Mouse (Mus musculus) neural tube, embryonic 11.5 days (tissue): ENCODE results near the gene Gm13283. TPM values are rescaled to one million over a fixed set of nuclear protein-coding genes. Genes with fewer than 3 reads are reported as not detected.
"Not testable (repeated sequence)": the region's sequence is repeated elsewhere in the genome, so short reads cannot be mapped to it uniquely, and the experiment has no call there.

Experiments used
- ATAC-seq: fragments of 200-750 bp; cut with Nextera tagmentation; 2 replicates; pipeline ENCODE4 v1.8.0; 2017; ENCODE audit warnings: moderate number of reproducible peaks, mild to moderate bottlenecking, moderate TSS enrichment, moderate library complexity; ENCODE audit not compliant: insufficient read depth, low FRiP score, low TSS enrichment
- DNase-seq: peaks from one replicate; pipeline ENCODE4 v3.0.0-alpha.2; 2015; ENCODE audit warnings: low spot score
- H3K27ac ChIP-seq: fragments of 300-500 bp; sonication (generic); 2 replicates; pipeline ENCODE4 v1.5.1; 2014; ENCODE audit warnings: low read depth, mild to moderate bottlenecking, low read length
- H3K27me3 ChIP-seq: fragments of 300-500 bp; sonication (generic); 2 replicates; pipeline ENCODE4 v1.6.1; 2014; ENCODE audit warnings: mild to moderate bottlenecking, low read length, mixed read lengths; ENCODE audit not compliant: control insufficient read depth, insufficient read depth
- H3K36me3 ChIP-seq: fragments of 300-500 bp; sonication (generic); 2 replicates; pipeline ENCODE4 v1.6.1; 2014; ENCODE audit warnings: mild to moderate bottlenecking, low read length, moderate library complexity, mixed read lengths; ENCODE audit not compliant: control insufficient read depth, insufficient read depth
- H3K4me1 ChIP-seq: fragments of 300-500 bp; sonication (generic); 2 replicates; pipeline ENCODE4 v1.6.1; 2014; ENCODE audit warnings: low read length, mixed read lengths; ENCODE audit not compliant: control insufficient read depth, insufficient read depth
- H3K4me2 ChIP-seq: fragments of 300-500 bp; sonication (generic); 2 replicates; pipeline ENCODE4 v1.6.1; 2014; ENCODE audit warnings: low read depth, mild to moderate bottlenecking, moderate library complexity
- H3K4me3 ChIP-seq: fragments of 300-500 bp; sonication (generic); 2 replicates; pipeline ENCODE4 v1.5.1; 2014; ENCODE audit warnings: low read depth, low read length
- H3K9ac ChIP-seq: fragments of 300-500 bp; sonication (generic); 2 replicates; pipeline ENCODE4 v1.6.1; 2014; ENCODE audit warnings: mild to moderate bottlenecking, low read length
- H3K9me3 ChIP-seq: fragments of 300-500 bp; sonication (generic); 2 replicates; pipeline ENCODE4 v1.6.1; 2016; ENCODE audit warnings: low read length; ENCODE audit not compliant: control insufficient read depth
- WGBS: fragments of 180-500 bp; shearing (Covaris S2); extraction: QIAGEN DNeasy Blood & Tissue Kit; methylation state at CpG from one replicate; pipeline ENCODE4 v1.1.7; 2014; 5-methylcytosine and 5-hydroxymethylcytosine counted together
- polyA plus RNA-seq: library from polyadenylated mRNA; unstranded; fragments of >200 nt; fragmentation: Nextera tagmentation; extraction: Ambion mirVana; gene quantifications from 2 replicates; pipeline ENCODE4 v1.2.1, GENCODE M21; 2014

Gm13283 gene
- polyA plus RNA-seq, 1 experiment from 2014 or later, result not detected

DNA sequence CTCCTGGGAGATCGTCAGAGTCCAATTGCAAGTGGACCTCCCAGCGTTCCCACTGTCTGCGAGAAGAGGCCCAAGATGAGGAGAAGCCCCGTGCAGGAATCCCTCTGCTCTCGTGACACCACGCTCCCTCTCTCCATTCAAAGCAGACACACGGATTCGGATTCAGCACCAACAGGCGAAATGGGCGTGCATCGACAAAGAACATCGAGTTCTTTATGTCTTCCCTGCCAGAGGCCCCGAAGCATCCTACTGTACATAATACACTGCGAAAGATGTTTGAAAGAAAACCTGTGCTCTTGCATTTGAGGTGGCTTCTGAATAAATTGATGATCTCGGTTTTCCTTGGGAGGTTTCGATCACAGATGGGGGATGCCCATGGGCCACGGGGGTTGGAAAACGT lies 20.4 kb downstream of the Gm13283 start:
- WGBS, result 55% methylated on average over 15 of the region's 18 CpGs
- DNase-seq, ATAC-seq, H3K4me2 ChIP-seq, H3K9me3 ChIP-seq, H3K36me3 ChIP-seq, H3K27ac ChIP-seq, H3K4me3 ChIP-seq, H3K4me1 ChIP-seq, H3K27me3 ChIP-seq, H3K9ac ChIP-seq: not testable (repeated sequence)

DNA sequence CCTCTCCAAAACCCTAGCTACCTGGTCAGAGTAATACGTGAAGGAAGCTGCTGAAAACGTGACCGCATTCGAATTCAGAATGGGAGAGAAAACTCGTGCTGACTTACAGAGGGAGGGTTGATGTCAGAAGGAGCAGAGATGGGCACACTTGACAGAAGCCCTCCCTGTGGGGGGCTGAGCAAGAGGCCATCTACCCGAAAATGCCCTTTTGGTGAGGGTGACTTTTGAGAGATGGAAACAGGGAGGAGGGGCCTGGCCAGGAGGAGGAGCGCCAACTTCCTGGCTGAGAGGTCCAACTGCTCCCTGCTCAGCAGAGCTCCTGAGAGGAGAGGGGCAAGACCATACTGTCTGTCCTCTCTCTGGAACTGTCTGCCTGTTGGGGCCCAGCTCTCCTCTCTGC lies 21.9 kb downstream of the Gm13283 start, which contains the start of gene Ifnz:
Gene Ifnz (plus strand): TSS at position 301 of the 400 bp plus-strand sequence.
- DNase-seq, H3K9me3 ChIP-seq, H3K36me3 ChIP-seq, H3K4me2 ChIP-seq, H3K27ac ChIP-seq, ATAC-seq, H3K27me3 ChIP-seq, H3K4me1 ChIP-seq, H3K4me3 ChIP-seq, H3K9ac ChIP-seq: not testable (repeated sequence)
- WGBS, result 11% methylated on average over 3 of the region's 7 CpGs

DNA sequence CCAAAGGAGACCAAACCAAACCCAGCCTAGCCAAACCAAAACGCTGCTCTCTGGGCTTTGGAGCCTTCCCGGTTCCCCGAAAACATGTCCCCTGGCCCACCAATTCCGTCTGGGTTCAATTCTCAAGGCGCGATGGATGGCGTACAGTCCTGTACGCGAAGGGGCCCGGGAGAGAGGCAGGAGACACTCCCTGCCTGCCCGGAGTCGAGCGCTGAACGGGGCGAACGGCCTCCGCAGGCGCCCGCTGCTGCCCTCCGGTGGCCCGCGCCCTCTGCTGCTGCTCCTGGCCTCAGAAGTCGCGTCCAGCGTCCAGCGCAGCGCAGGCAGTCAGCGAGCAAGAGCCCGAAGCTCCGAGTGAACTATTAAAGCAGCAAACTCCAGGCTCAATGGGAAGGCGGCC lies 22.4 kb downstream of the Gm13283 start:
- H3K36me3 ChIP-seq, H3K9ac ChIP-seq, H3K4me3 ChIP-seq, H3K27me3 ChIP-seq, DNase-seq, H3K9me3 ChIP-seq, H3K27ac ChIP-seq, H3K4me2 ChIP-seq, H3K4me1 ChIP-seq, ATAC-seq: not testable (repeated sequence)
- WGBS, result no CpG with 5 or more reads among the region's 31 CpGs

DNA sequence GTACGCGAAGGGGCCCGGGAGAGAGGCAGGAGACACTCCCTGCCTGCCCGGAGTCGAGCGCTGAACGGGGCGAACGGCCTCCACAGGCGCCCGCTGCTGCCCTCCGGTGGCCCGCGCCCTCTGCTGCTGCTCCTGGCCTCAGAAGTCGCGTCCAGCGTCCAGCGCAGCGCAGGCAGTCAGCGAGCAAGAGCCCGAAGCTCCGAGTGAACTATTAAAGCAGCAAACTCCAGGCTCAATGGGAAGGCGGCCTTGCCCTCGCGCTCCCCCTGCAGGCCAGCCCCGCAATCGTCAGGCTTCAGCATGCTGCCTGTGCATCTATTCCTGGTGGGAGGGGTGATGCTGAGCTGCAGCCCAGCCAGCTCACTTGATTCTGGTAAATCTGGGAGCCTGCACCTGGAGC lies 25.5 kb downstream of the Gm13283 start, which contains the start of gene Gm13276:
Gene Gm13276 (plus strand): TSS at position 301 of the 400 bp plus-strand sequence.
- no CpG with 5 or more reads among the region's 27 CpGs for WGBS
- not testable (repeated sequence) for H3K9me3 ChIP-seq, DNase-seq, H3K27ac ChIP-seq, H3K9ac ChIP-seq, H3K4me1 ChIP-seq, ATAC-seq, H3K27me3 ChIP-seq, H3K4me3 ChIP-seq, H3K36me3 ChIP-seq, H3K4me2 ChIP-seq

DNA sequence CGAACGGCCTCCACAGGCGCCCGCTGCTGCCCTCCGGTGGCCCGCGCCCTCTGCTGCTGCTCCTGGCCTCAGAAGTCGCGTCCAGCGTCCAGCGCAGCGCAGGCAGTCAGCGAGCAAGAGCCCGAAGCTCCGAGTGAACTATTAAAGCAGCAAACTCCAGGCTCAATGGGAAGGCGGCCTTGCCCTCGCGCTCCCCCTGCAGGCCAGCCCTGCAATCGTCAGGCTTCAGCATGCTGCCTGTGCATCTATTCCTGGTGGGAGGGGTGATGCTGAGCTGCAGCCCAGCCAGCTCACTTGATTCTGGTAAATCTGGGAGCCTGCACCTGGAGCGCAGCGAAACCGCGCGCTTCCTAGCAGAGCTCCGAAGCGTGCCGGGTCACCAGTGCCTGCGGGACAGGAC lies 28.5 kb downstream of the Gm13283 start, which contains the start of gene Gm13277:
Gene Gm13277 (plus strand): TSS at position 231 of the 400 bp plus-strand sequence.
- H3K4me2 ChIP-seq, H3K27ac ChIP-seq, H3K4me3 ChIP-seq, H3K36me3 ChIP-seq, H3K27me3 ChIP-seq, H3K9ac ChIP-seq, H3K4me1 ChIP-seq, ATAC-seq, DNase-seq, H3K9me3 ChIP-seq: not testable (repeated sequence)
- WGBS, result 0% methylated on average over 1 of the region's 28 CpGs

DNA sequence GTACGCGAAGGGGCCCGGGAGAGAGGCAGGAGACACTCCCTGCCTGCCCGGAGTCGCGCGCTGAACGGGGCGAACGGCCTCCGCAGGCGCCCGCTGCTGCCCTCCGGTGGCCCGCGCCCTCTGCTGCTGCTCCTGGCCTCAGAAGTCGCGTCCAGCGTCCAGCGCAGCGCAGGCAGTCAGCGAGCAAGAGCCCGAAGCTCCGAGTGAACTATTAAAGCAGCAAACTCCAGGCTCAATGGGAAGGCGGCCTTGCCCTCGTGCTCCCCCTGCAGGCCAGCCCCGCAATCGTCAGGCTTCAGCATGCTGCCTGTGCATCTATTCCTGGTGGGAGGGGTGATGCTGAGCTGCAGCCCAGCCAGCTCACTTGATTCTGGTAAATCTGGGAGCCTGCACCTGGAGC lies 31.3 kb downstream of the Gm13283 start, which contains the start of gene Gm13278:
Gene Gm13278 (plus strand): TSS at position 301 of the 400 bp plus-strand sequence.
- no CpG with 5 or more reads among the region's 28 CpGs for WGBS

DNA sequence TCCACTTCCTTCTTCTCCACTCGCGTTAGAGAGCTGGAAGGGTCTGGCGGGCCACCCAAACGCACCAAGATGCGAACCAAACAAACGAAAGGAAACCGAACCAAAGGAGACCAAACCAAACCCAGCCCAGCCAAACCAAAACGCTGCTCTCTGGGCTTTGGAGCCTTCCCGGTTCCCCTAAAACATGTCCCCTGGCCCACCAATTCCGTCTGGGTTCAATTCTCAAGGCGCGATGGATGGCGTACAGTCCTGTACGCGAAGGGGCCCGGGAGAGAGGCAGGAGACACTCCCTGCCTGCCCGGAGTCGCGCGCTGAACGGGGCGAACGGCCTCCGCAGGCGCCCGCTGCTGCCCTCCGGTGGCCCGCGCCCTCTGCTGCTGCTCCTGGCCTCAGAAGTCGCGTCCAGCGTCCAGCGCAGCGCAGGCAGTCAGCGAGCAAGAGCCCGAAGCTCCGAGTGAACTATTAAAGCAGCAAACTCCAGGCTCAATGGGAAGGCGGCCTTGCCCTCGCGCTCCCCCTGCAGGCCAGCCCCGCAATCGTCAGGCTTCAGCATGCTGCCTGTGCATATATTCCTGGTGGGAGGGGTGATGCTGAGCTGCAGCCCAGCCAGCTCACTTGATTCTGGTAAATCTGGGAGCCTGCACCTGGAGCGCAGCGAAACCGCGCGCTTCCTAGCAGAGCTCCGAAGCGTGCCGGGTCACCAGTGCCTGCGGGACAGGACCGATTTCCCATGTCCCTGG lies 34.2 kb downstream of the Gm13283 start, which contains the start of gene Gm13275:
Gene Gm13275 (plus strand): TSS at position 552 of the 740 bp plus-strand sequence.
- not testable (repeated sequence) for H3K4me1 ChIP-seq, H3K36me3 ChIP-seq, H3K9me3 ChIP-seq, H3K4me3 ChIP-seq, ATAC-seq, H3K4me2 ChIP-seq, H3K9ac ChIP-seq, H3K27me3 ChIP-seq, DNase-seq, H3K27ac ChIP-seq
- 0% methylated on average over 5 of the region's 52 CpGs for WGBS

More for the DNA sequence above, 31.3 kb downstream of the Gm13283 start, which contains the start of gene Gm13278:
- DNase-seq, H3K27me3 ChIP-seq, H3K4me2 ChIP-seq, H3K27ac ChIP-seq, H3K36me3 ChIP-seq, H3K9me3 ChIP-seq, H3K9ac ChIP-seq, H3K4me1 ChIP-seq, ATAC-seq, H3K4me3 ChIP-seq: not testable (repeated sequence)

DNA sequence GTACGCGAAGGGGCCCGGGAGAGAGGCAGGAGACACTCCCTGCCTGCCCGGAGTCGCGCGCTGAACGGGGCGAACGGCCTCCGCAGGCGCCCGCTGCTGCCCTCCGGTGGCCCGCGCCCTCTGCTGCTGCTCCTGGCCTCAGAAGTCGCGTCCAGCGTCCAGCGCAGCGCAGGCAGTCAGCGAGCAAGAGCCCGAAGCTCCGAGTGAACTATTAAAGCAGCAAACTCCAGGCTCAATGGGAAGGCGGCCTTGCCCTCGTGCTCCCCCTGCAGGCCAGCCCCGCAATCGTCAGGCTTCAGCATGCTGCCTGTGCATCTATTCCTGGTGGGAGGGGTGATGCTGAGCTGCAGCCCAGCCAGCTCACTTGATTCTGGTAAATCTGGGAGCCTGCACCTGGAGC lies 37.2 kb downstream of the Gm13283 start, which contains the start of gene Gm13279:
Gene Gm13279 (plus strand): TSS at position 301 of the 400 bp plus-strand sequence.
- H3K27ac ChIP-seq, result not testable (repeated sequence)
- WGBS, result no CpG with 5 or more reads among the region's 28 CpGs

DNA sequence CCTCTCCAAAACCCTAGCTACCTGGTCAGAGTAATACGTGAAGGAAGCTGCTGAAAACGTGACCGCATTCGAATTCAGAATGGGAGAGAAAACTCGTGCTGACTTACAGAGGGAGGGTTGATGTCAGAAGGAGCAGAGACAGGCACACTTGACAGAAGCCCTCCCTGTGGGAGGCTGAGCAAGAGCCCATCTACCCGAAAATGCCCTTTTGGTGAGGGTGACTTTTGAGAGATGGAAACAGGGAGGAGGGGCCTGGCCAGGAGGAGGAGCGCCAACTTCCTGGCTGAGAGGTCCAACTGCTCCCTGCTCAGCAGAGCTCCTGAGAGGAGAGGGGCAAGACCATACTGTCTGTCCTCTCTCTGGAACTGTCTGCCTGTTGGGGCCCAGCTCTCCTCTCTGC lies 39.4 kb downstream of the Gm13283 start, which contains the start of gene Gm13285:
Gene Gm13285 (plus strand): TSS at position 301 of the 400 bp plus-strand sequence.
- not testable (repeated sequence) for ATAC-seq, H3K27me3 ChIP-seq, H3K36me3 ChIP-seq, H3K9me3 ChIP-seq, H3K4me1 ChIP-seq, H3K27ac ChIP-seq, H3K9ac ChIP-seq, DNase-seq, H3K4me3 ChIP-seq, H3K4me2 ChIP-seq
- WGBS, result 10% methylated on average over 2 of the region's 7 CpGs

More for the DNA sequence above, 37.2 kb downstream of the Gm13283 start, which contains the start of gene Gm13279:
- not testable (repeated sequence) for H3K4me3 ChIP-seq, H3K27me3 ChIP-seq, H3K9ac ChIP-seq, H3K36me3 ChIP-seq, H3K4me2 ChIP-seq, DNase-seq, H3K4me1 ChIP-seq, ATAC-seq, H3K9me3 ChIP-seq
